Comparison of ENCODE assay signal across 17 mouse cellular contexts in the genomic region with DNA sequence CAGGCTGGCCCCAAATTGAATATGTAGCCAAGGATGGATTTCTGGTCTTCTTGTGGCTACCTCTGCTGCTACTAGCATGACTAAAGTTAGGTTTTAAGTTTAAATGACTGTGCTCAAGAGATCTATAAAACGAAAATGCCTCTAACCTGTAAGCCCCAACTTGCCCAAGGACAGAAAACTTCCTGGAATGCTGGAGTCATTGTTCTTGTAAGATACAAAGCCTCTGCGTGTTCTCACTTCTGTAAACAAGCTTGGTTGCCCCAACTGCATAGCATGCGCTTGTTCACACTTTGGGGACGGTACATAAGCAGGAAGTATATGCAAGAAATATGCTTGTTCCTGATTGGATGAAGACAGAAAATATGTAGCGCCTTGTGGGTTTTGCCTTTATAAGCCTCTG.
"Had no signal": no experiment of that assay in that cellular context is flagged by ENCODE, and none has a peak within 500 bp of the region (broad histone marks: within the 10 kb centered on the region; RNA-seq: fewer than 3 reads in every experiment).

No protein-coding gene starts in this region.

- H3K9ac ChIP-seq: lung, embryonic 14.5 days; midbrain, embryonic 12.5 days; neural tube, embryonic 13.5 days; neural tube, embryonic 15.5 days; stomach, embryonic 15.5 days had no signal

- H3K4me2 ChIP-seq: lung, embryonic 14.5 days; midbrain, embryonic 12.5 days; neural tube, embryonic 13.5 days; neural tube, embryonic 15.5 days; stomach, embryonic 15.5 days had no signal

- DNase-seq: lung, adult 18-20 months; lung, embryonic 14.5 days; lung, postnatal 10 days; lung, postnatal 4 days; midbrain, embryonic 14.5 days; right cerebral cortex, postnatal 14 days; thymus, adult 2 months; thymus, postnatal 25 days; thymus, postnatal 4 days had no signal

- H3K4me3 ChIP-seq: midbrain, embryonic 10.5 days; midbrain, embryonic 12.5 days; myocyte; neural tube, embryonic 13.5 days; neural tube, embryonic 15.5 days; stomach, embryonic 15.5 days had no signal

- H3K36me3 ChIP-seq: midbrain, embryonic 10.5 days; midbrain, embryonic 12.5 days; neural tube, embryonic 13.5 days; neural tube, embryonic 15.5 days; stomach, embryonic 15.5 days had no signal

- H3K27ac ChIP-seq: midbrain, embryonic 10.5 days; midbrain, embryonic 12.5 days; neural tube, embryonic 13.5 days; neural tube, embryonic 15.5 days; stomach, embryonic 15.5 days; stomach, postnatal 0 days had no signal

- H3K27me3 ChIP-seq: neural tube, embryonic 13.5 days; neural tube, embryonic 15.5 days; stomach, embryonic 15.5 days had no signal

- H3K9me3 ChIP-seq: midbrain, embryonic 10.5 days; midbrain, embryonic 12.5 days; neural tube, embryonic 13.5 days; neural tube, embryonic 15.5 days; stomach, embryonic 15.5 days had no signal

- ATAC-seq: midbrain, embryonic 16.5 days had no signal
